Mouse (Mus musculus) neutrophil, adult 59 days (primary cell): Measurements from ENCODE around the gene Efnb2. TPM values are rescaled to one million over a fixed set of nuclear protein-coding genes. Genes with fewer than 3 reads are reported as not detected.

ENCODE experiments used
- total RNA-seq, 2 experiments: library from RNA; stranded (reverse); gene quantifications; 1 replicate in 1 of 2; 2 replicates in 1 of 2; pipeline ENCODE4 v1.2.4; 2023

Efnb2 gene
- total RNA-seq = 1 to 10 TPM; 6.5 to 9.2 TPM

DNA sequence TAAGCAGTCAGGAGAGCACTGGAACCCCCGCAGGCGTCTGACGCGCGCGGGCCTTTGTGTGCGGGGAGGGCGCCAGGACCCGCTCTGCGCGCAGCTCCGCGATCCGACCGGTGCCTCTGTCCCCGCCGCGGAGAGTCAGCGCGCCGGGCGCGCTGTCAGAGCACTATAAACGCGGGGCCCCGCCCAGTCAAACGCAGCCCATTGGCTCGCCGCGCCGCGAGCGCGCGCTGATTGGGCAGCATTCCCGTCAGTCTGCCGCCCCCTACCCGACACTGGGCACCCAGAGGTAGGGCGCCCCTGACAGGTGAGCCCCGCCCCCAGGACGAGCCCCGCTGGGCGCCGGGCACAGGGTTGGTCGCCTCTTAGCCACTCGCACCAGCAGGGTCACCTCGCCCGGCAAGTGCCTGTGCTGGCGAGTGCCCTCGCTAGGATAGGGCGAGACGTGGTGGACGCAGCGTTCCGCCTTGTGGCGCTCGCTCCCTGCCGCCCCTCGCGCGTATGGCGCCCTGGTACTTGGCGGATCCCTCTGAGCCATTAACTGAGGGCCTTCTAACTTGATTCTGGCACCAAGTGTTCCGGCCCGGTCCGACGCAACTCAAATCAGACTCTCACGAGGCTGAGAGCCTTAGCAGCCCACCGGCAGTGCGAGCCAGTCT lies at the start of gene Efnb2:
Gene Efnb2 (minus strand): TSS at position 140 of the 656 bp plus-strand sequence.

DNA sequence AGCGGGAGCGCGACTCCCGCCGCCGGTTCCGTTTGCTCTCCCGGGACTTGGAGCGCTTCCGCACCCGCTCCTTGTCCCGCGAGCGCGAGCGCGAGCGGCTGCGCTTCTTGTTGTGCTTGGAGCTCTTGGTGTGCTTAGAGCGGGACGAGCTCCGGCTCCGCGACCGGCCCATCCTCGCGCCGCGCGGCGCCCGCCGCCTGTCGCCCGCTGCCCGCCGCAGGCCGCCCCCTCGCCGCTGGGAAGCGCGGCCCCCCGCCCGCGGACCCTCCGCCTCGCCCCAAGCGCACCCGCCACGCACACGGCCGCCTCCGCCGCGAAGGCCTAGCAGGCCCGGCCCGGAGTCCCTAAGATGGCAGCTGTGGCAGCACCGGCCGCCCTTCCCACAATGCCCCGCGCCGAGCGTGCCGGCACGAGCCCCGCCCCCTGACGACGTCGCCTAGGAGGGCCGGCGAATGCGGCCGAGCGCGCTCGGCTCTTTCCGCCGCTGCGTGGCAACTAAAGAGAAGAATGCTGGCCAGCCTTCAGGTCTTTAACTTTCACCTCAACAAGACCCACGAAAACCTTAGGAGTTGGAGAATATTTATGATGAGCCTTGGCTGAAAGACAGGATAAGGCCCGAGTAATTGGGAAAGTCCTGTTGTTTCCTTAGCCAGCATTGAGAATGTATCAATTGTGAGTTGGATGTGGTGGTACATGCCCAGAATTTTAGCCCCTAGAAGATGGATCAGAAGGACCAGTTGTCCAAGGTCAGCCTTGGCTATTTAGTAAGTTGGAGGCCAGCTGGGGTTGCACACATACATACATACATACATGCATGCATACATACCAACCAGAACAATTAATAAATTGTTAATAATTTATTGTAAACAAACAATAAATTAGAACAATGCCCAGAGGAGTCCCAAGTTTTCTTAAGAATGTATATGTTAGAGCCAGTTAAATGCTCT lies 29.4 kb upstream of the Efnb2 start, which contains the start of gene Arglu1:
Gene Arglu1 (minus strand): TSS at position 376 of the 947 bp plus-strand sequence.

Other genes with a start within 250 kb of the Efnb2 start
- gene Arglu1, start 29.3 kb upstream of the Efnb2 start, total RNA-seq = 10 to 100 TPM; 61.9 to 65.8 TPM